Mouse (Mus musculus): ENCODE measurements at regions not wholly inside any gene's neighbourhood (a gene's known extent, or its start where the extent isn't known, plus 50 kb on each side); places are given as distances from the start of the nearest gene placed in this dataset.

- no peak overlapping the region for H3K27ac ChIP-seq (ENCODE audit: low read depth, low read length)
- no peak overlapping the region for H3K4me3 ChIP-seq (ENCODE audit: low read depth, low read length)
- no peaks in the 10 kb centered on the region for H3K4me1 ChIP-seq (replicated peaks; ENCODE audit: control insufficient read depth, insufficient read depth, low read length)
- no peaks in the 10 kb centered on the region for H3K27me3 ChIP-seq (replicated peaks; ENCODE audit: control insufficient read depth, insufficient read depth, low read length)
- WGBS = 65% methylated on average over 4 of the region's 4 CpGs
- ATAC-seq (replicated peaks; ENCODE audit: low FRiP score) (no peak), DNase-seq (ENCODE audit: low spot score) (no peak)
- no peak overlapping the region for H3K9ac ChIP-seq (ENCODE audit: low read depth, low read length)
- no peak overlapping the region for H3K4me2 ChIP-seq
- H3K9me3 ChIP-seq (ENCODE audit: control insufficient read depth, low read length) = no peaks in the 10 kb centered on the region
- H3K36me3 ChIP-seq (ENCODE audit: control insufficient read depth, insufficient read depth, low read length) = no peaks in the 10 kb centered on the region
These were observed 1603.5 kb upstream of the Gulo start for GRCm38 (mm10) chr14:67612471-67612870.

- peak overlapping the region; percentile 49 for H3K4me2 ChIP-seq
- no peaks in the 10 kb centered on the region for H3K27me3 ChIP-seq (replicated peaks; ENCODE audit: control insufficient read depth, insufficient read depth, low read length)
- DNase-seq (ENCODE audit: low spot score) (no peak), ATAC-seq (replicated peaks; ENCODE audit: low FRiP score) (0 out of 2 replicates have a peak, but pooled peaks have one; percentile 23)
- no peak overlapping the region for H3K27ac ChIP-seq (ENCODE audit: low read depth, low read length)
- H3K36me3 ChIP-seq (ENCODE audit: control insufficient read depth, insufficient read depth, low read length) = no peaks in the 10 kb centered on the region
- no peak overlapping the region for H3K9ac ChIP-seq (ENCODE audit: low read depth, low read length)
- no peaks in the 10 kb centered on the region for H3K9me3 ChIP-seq (ENCODE audit: control insufficient read depth, low read length)
- H3K4me3 ChIP-seq (ENCODE audit: low read depth, low read length) = 0 out of 2 replicates have a peak overlapping the region, but pooled peaks have one; percentile 5
- 22% methylated on average over 20 of the region's 20 CpGs for WGBS
- H3K4me1 ChIP-seq (replicated peaks; ENCODE audit: control insufficient read depth, insufficient read depth, low read length) = no peaks in the 10 kb centered on the region
These were observed 1599.3 kb upstream of the Gulo start for GRCm38 (mm10) chr14:67608262-67608661.

GRCm38 (mm10) chr14:67602960-67603359, 1594.0 kb upstream of the Gulo start:
- ATAC-seq (replicated peaks; ENCODE audit: low FRiP score) (no peak), DNase-seq (ENCODE audit: low spot score) (no peak)
- H3K4me1 ChIP-seq (replicated peaks; ENCODE audit: control insufficient read depth, insufficient read depth, low read length) = no peaks in the 10 kb centered on the region
- H3K27ac ChIP-seq (ENCODE audit: low read depth, low read length) = no peak overlapping the region
- WGBS = 67% methylated on average over 4 of the region's 4 CpGs
- H3K4me3 ChIP-seq (ENCODE audit: low read depth, low read length) = no peak overlapping the region
- no peak overlapping the region for H3K9ac ChIP-seq (ENCODE audit: low read depth, low read length)
- no peaks in the 10 kb centered on the region for H3K36me3 ChIP-seq (ENCODE audit: control insufficient read depth, insufficient read depth, low read length)
- no peak overlapping the region for H3K4me2 ChIP-seq
- no peaks in the 10 kb centered on the region for H3K9me3 ChIP-seq (ENCODE audit: control insufficient read depth, low read length)
- H3K27me3 ChIP-seq (replicated peaks; ENCODE audit: control insufficient read depth, insufficient read depth, low read length) = no peaks in the 10 kb centered on the region

GRCm38 (mm10) chr14:67599734-67600133, 1590.7 kb upstream of the Gulo start:
- H3K9ac ChIP-seq (ENCODE audit: low read depth, low read length) = no peak overlapping the region
- no peaks in the 10 kb centered on the region for H3K27me3 ChIP-seq (replicated peaks; ENCODE audit: control insufficient read depth, insufficient read depth, low read length)
- WGBS = 23% methylated on average over 4 of the region's 4 CpGs
- ATAC-seq (replicated peaks; ENCODE audit: low FRiP score) = no peak
- no peaks in the 10 kb centered on the region for H3K9me3 ChIP-seq (ENCODE audit: control insufficient read depth, low read length)
- no peaks in the 10 kb centered on the region for H3K4me1 ChIP-seq (replicated peaks; ENCODE audit: control insufficient read depth, insufficient read depth, low read length)
- no peak overlapping the region for H3K4me3 ChIP-seq (ENCODE audit: low read depth, low read length)
- H3K36me3 ChIP-seq (ENCODE audit: control insufficient read depth, insufficient read depth, low read length) = no peaks in the 10 kb centered on the region
- H3K4me2 ChIP-seq = no peak overlapping the region
- DNase-seq (ENCODE audit: low spot score) = no peak
- H3K27ac ChIP-seq (ENCODE audit: low read depth, low read length) = no peak overlapping the region

- Histone ChIP-seq H3K4me1 (replicated peaks; ENCODE audit: control insufficient read depth, insufficient read depth, low read length) (no peaks in the 10 kb centered on the region), H3K9me3 (ENCODE audit: control insufficient read depth, low read length) (no peaks in the 10 kb centered on the region), H3K9ac (ENCODE audit: low read depth, low read length) (no peak overlapping the region), H3K36me3 (ENCODE audit: control insufficient read depth, insufficient read depth, low read length) (no peaks in the 10 kb centered on the region), H3K27ac (ENCODE audit: low read depth, low read length) (no peak overlapping the region), H3K4me3 (ENCODE audit: low read depth, low read length) (no peak overlapping the region), H3K27me3 (replicated peaks; ENCODE audit: control insufficient read depth, insufficient read depth, low read length) (no peaks in the 10 kb centered on the region), H3K4me2 (no peak overlapping the region)
- DNase-seq (ENCODE audit: low spot score) = no peak
- ATAC-seq (replicated peaks; ENCODE audit: low FRiP score) = no peak
- WGBS = 90% methylated on average over 11 of the region's 11 CpGs
These were observed 1579.6 kb upstream of the Gulo start for GRCm38 (mm10) chr14:67588627-67589026.

GRCm38 (mm10) chr14:67584456-67585048, 1575.5 kb upstream of the Gulo start:
- ATAC-seq (replicated peaks; ENCODE audit: low FRiP score) = no peak

GRCm38 (mm10) chr14:67582201-67582782, 1573.3 kb upstream of the Gulo start:
- H3K9me3 ChIP-seq (ENCODE audit: control insufficient read depth, low read length) = no peaks in the 10 kb centered on the region
- no peak overlapping the region for H3K9ac ChIP-seq (ENCODE audit: low read depth, low read length)
- no peaks in the 10 kb centered on the region for H3K4me1 ChIP-seq (replicated peaks; ENCODE audit: control insufficient read depth, insufficient read depth, low read length)
- no peak overlapping the region for H3K27ac ChIP-seq (ENCODE audit: low read depth, low read length)
- no peak overlapping the region for H3K4me3 ChIP-seq (ENCODE audit: low read depth, low read length)
- H3K27me3 ChIP-seq (replicated peaks; ENCODE audit: control insufficient read depth, insufficient read depth, low read length) = no peaks in the 10 kb centered on the region
- DNase-seq (ENCODE audit: low spot score) = no peak
- no peak overlapping the region for H3K4me2 ChIP-seq
- WGBS = 76% methylated on average over 8 of the region's 8 CpGs
- no peaks in the 10 kb centered on the region for H3K36me3 ChIP-seq (ENCODE audit: control insufficient read depth, insufficient read depth, low read length)
- no peak for ATAC-seq (replicated peaks; ENCODE audit: low FRiP score)

More at GRCm38 (mm10) chr14:67584456-67585048, 1575.5 kb upstream of the Gulo start:
- no peak for DNase-seq (ENCODE audit: low spot score)
- Histone ChIP-seq H3K9ac (ENCODE audit: low read depth, low read length) (no peak overlapping the region), H3K4me1 (replicated peaks; ENCODE audit: control insufficient read depth, insufficient read depth, low read length) (no peaks in the 10 kb centered on the region), H3K9me3 (ENCODE audit: control insufficient read depth, low read length) (no peaks in the 10 kb centered on the region), H3K27ac (ENCODE audit: low read depth, low read length) (no peak overlapping the region), H3K27me3 (replicated peaks; ENCODE audit: control insufficient read depth, insufficient read depth, low read length) (no peaks in the 10 kb centered on the region), H3K4me3 (ENCODE audit: low read depth, low read length) (no peak overlapping the region), H3K4me2 (no peak overlapping the region), H3K36me3 (ENCODE audit: control insufficient read depth, insufficient read depth, low read length) (no peaks in the 10 kb centered on the region)
- WGBS = 59% methylated on average over 14 of the region's 14 CpGs

- H3K9me3 ChIP-seq (ENCODE audit: control insufficient read depth, low read length) = no peaks in the 10 kb centered on the region
- H3K4me3 ChIP-seq (ENCODE audit: low read depth, low read length) = no peak overlapping the region
- no peaks in the 10 kb centered on the region for H3K27me3 ChIP-seq (replicated peaks; ENCODE audit: control insufficient read depth, insufficient read depth, low read length)
- H3K36me3 ChIP-seq (ENCODE audit: control insufficient read depth, insufficient read depth, low read length) = no peaks in the 10 kb centered on the region
- ATAC-seq (replicated peaks; ENCODE audit: low FRiP score) (no peak), DNase-seq (ENCODE audit: low spot score) (no peak)
- H3K4me1 ChIP-seq (replicated peaks; ENCODE audit: control insufficient read depth, insufficient read depth, low read length) = no peaks in the 10 kb centered on the region
- H3K9ac ChIP-seq (ENCODE audit: low read depth, low read length) = no peak overlapping the region
- WGBS = 82% methylated on average over 7 of the region's 7 CpGs
- no peak overlapping the region for H3K4me2 ChIP-seq
- no peak overlapping the region for H3K27ac ChIP-seq (ENCODE audit: low read depth, low read length)
These were observed 1565.4 kb upstream of the Gulo start for GRCm38 (mm10) chr14:67574346-67574949.
